Mouse (Mus musculus) hindbrain, embryonic 14.5 days (tissue): ENCODE data around the gene Pcbd2. TPM values are rescaled to one million over a fixed set of nuclear protein-coding genes. Genes with fewer than 3 reads are reported as not detected.
A peak's percentile ranks its signal among the peaks of the same experiment; 100 is the strongest.

Experiments
- ATAC-seq: fragments of 200-750 bp; cut with Nextera tagmentation; 2 replicates; pipeline ENCODE4 v1.8.0; 2017; ENCODE audit warnings: moderate number of reproducible peaks, mild to moderate bottlenecking, moderate TSS enrichment, moderate library complexity; ENCODE audit not compliant: low FRiP score
- DNase-seq: peaks from one replicate; pipeline ENCODE4 v3.0.0-alpha.2; 2015; ENCODE audit warnings: low spot score
- H3K27ac ChIP-seq: fragments of 300-500 bp; sonication (generic); 2 replicates; pipeline ENCODE4 v1.5.1; 2014; ENCODE audit warnings: mild to moderate bottlenecking, moderate library complexity
- H3K27me3 ChIP-seq: fragments of 300-500 bp; sonication (generic); 2 replicates; pipeline ENCODE4 v1.6.1; 2014; ENCODE audit warnings: mild to moderate bottlenecking, low read length, mixed read lengths; ENCODE audit not compliant: control insufficient read depth, insufficient read depth
- H3K36me3 ChIP-seq: fragments of 300-500 bp; sonication (generic); replicated peaks from 2 replicates; pipeline ENCODE4 v1.6.1; 2014; ENCODE audit not compliant: control insufficient read depth, insufficient read depth
- H3K4me1 ChIP-seq: fragments of 300-500 bp; sonication (generic); replicated peaks from 2 replicates; pipeline ENCODE4 v1.6.1; 2014; ENCODE audit warnings: antibody characterized with exemption, low read length, mixed read lengths; ENCODE audit not compliant: control insufficient read depth, insufficient read depth
- H3K4me2 ChIP-seq: fragments of 300-500 bp; sonication (generic); replicated peaks from 2 replicates; pipeline ENCODE4 v1.6.1; 2014; ENCODE audit warnings: mild to moderate bottlenecking, moderate library complexity
- H3K4me3 ChIP-seq: fragments of 300-500 bp; sonication (generic); replicated peaks from 2 replicates; pipeline ENCODE4 v1.5.1; 2014; ENCODE audit warnings: mild to moderate bottlenecking, low read length
- H3K9ac ChIP-seq: fragments of 300-500 bp; sonication (generic); 2 replicates; pipeline ENCODE4 v1.6.1; 2014
- H3K9me3 ChIP-seq: fragments of 300-500 bp; sonication (generic); 2 replicates; pipeline ENCODE4 v1.6.1; 2016; ENCODE audit warnings: low read length; ENCODE audit not compliant: control insufficient read depth
- WGBS: fragments of 180-500 bp; shearing (Covaris S2); extraction: QIAGEN DNeasy Blood & Tissue Kit; methylation state at CpG from one replicate; pipeline ENCODE4 v1.1.7; 2014; 5-methylcytosine and 5-hydroxymethylcytosine counted together
- polyA plus RNA-seq: library from polyadenylated mRNA; unstranded; fragments of >200 nt; fragmentation: Nextera tagmentation; extraction: Ambion mirVana; gene quantifications from 2 replicates; pipeline ENCODE4 v1.2.1, GENCODE M21; 2014

The Pcbd2 gene
- polyA plus RNA-seq, 1 experiment from 2014 or later = 25.3 TPM

- H3K27ac ChIP-seq = peak overlapping the region; percentile 94
- DNase-seq (peak; percentile 79), ATAC-seq (peak; percentile 67)
- H3K4me3 ChIP-seq = peak overlapping the region; percentile 47
- H3K9me3 ChIP-seq = no peaks in the 10 kb centered on the region
- H3K27me3 ChIP-seq = no peaks in the 10 kb centered on the region
- peaks cover 35% of the 10 kb centered on the region for H3K36me3 ChIP-seq
- WGBS = 4% methylated on average over 19 of the region's 19 CpGs
- H3K9ac ChIP-seq = peak overlapping the region; percentile 77
- H3K4me2 ChIP-seq = peak overlapping the region; percentile 59
- no peaks in the 10 kb centered on the region for H3K4me1 ChIP-seq
Measured at GRCm38 (mm10) chr13:55727839-55728238, 671 bp downstream of the Pcbd2 start.

- no peak for DNase-seq
- no peaks in the 10 kb centered on the region for H3K27me3 ChIP-seq
- no peak overlapping the region for H3K4me3 ChIP-seq
- no peak overlapping the region for H3K27ac ChIP-seq
- no peak for ATAC-seq
- H3K4me1 ChIP-seq = no peaks in the 10 kb centered on the region
- peaks cover 8% of the 10 kb centered on the region for H3K36me3 ChIP-seq
- WGBS = 88% methylated on average over 7 of the region's 7 CpGs
- H3K9ac ChIP-seq = no peak overlapping the region
- H3K9me3 ChIP-seq = no peaks in the 10 kb centered on the region
- no peak overlapping the region for H3K4me2 ChIP-seq
Measured at GRCm38 (mm10) chr13:55730716-55731115, 3.5 kb downstream of the Pcbd2 start.

- H3K4me2 ChIP-seq = no peak overlapping the region
- 84% methylated on average over 2 of the region's 2 CpGs for WGBS
- H3K27me3 ChIP-seq = no peaks in the 10 kb centered on the region
- H3K4me1 ChIP-seq = no peaks in the 10 kb centered on the region
- ATAC-seq (no peak), DNase-seq (no peak)
- H3K4me3 ChIP-seq = no peak overlapping the region
- no peak overlapping the region for H3K9ac ChIP-seq
- no peaks in the 10 kb centered on the region for H3K9me3 ChIP-seq
- no peak overlapping the region for H3K27ac ChIP-seq
- H3K36me3 ChIP-seq = no peaks in the 10 kb centered on the region
Measured at GRCm38 (mm10) chr13:55732121-55732520, 5.0 kb downstream of the Pcbd2 start.

GRCm38 (mm10) chr13:55733628-55734502 lies 6.7 kb downstream of the Pcbd2 start:
- no peak overlapping the region for H3K9ac ChIP-seq

GRCm38 (mm10) chr13:55737885-55738284 lies 10.7 kb downstream of the Pcbd2 start:
- no peaks in the 10 kb centered on the region for H3K27me3 ChIP-seq
- no peak for ATAC-seq
- H3K4me2 ChIP-seq = no peak overlapping the region
- no peak for DNase-seq
- H3K9ac ChIP-seq = no peak overlapping the region
- 94% methylated on average over 8 of the region's 8 CpGs for WGBS
- no peaks in the 10 kb centered on the region for H3K9me3 ChIP-seq
- no peak overlapping the region for H3K4me3 ChIP-seq
- no peaks in the 10 kb centered on the region for H3K36me3 ChIP-seq
- no peak overlapping the region for H3K27ac ChIP-seq
- H3K4me1 ChIP-seq = no peaks in the 10 kb centered on the region

More at GRCm38 (mm10) chr13:55733628-55734502, 6.7 kb downstream of the Pcbd2 start:
- H3K4me1 ChIP-seq = no peaks in the 10 kb centered on the region
- H3K36me3 ChIP-seq = no peaks in the 10 kb centered on the region
- H3K4me2 ChIP-seq = no peak overlapping the region
- H3K27ac ChIP-seq = no peak overlapping the region
- no peak overlapping the region for H3K4me3 ChIP-seq
- no peak for DNase-seq
- WGBS = 87% methylated on average over 22 of the region's 22 CpGs
- ATAC-seq = no peak
- no peaks in the 10 kb centered on the region for H3K27me3 ChIP-seq
- no peaks in the 10 kb centered on the region for H3K9me3 ChIP-seq

GRCm38 (mm10) chr13:55742306-55742705 lies 15.1 kb downstream of the Pcbd2 start:
- Histone ChIP-seq H3K4me1 (no peaks in the 10 kb centered on the region), H3K27ac (no peak overlapping the region), H3K4me3 (no peak overlapping the region), H3K9ac (no peak overlapping the region), H3K9me3 (no peaks in the 10 kb centered on the region), H3K4me2 (no peak overlapping the region), H3K27me3 (no peaks in the 10 kb centered on the region), H3K36me3 (no peaks in the 10 kb centered on the region)
- DNase-seq (no peak), ATAC-seq (no peak)
- 61% methylated on average over 8 of the region's 8 CpGs for WGBS

- Histone ChIP-seq H3K36me3 (no peaks in the 10 kb centered on the region), H3K4me1 (no peaks in the 10 kb centered on the region), H3K4me3 (no peak overlapping the region), H3K27me3 (no peaks in the 10 kb centered on the region), H3K9me3 (no peaks in the 10 kb centered on the region), H3K9ac (no peak overlapping the region), H3K4me2 (no peak overlapping the region), H3K27ac (no peak overlapping the region)
- ATAC-seq (no peak), DNase-seq (no peak)
- WGBS = 82% methylated on average over 13 of the region's 13 CpGs
Measured at GRCm38 (mm10) chr13:55754380-55754779, 27.2 kb downstream of the Pcbd2 start.

- H3K9ac ChIP-seq = no peak overlapping the region
- no peaks in the 10 kb centered on the region for H3K4me1 ChIP-seq
- H3K4me2 ChIP-seq = no peak overlapping the region
- no peak overlapping the region for H3K27ac ChIP-seq
- no peaks in the 10 kb centered on the region for H3K27me3 ChIP-seq
- no peaks in the 10 kb centered on the region for H3K36me3 ChIP-seq
- no peaks in the 10 kb centered on the region for H3K9me3 ChIP-seq
- 44% methylated on average over 8 of the region's 8 CpGs for WGBS
- DNase-seq = no peak
- no peak for ATAC-seq
- no peak overlapping the region for H3K4me3 ChIP-seq
Measured at GRCm38 (mm10) chr13:55756789-55757188, 29.6 kb downstream of the Pcbd2 start.

- Histone ChIP-seq H3K9me3 (no peaks in the 10 kb centered on the region), H3K36me3 (no peaks in the 10 kb centered on the region), H3K4me2 (no peak overlapping the region), H3K4me3 (no peak overlapping the region), H3K9ac (no peak overlapping the region), H3K27me3 (no peaks in the 10 kb centered on the region), H3K27ac (no peak overlapping the region), H3K4me1 (no peaks in the 10 kb centered on the region)
- 89% methylated on average over 6 of the region's 6 CpGs for WGBS
- DNase-seq (no peak), ATAC-seq (no peak)
Measured at GRCm38 (mm10) chr13:55757645-55758044, 30.5 kb downstream of the Pcbd2 start.
